Mouse (Mus musculus): ENCODE data around the gene Dgat2l6.

GRCm38 (mm10) chrX:100508164-100508563 is 16.5 kb upstream of the Dgat2l6 start:
- no peak for TF ChIP-seq CTCF (IDR thresholded peaks at IDR 0.05; ENCODE audit: borderline replicate concordance, insufficient read depth, low read length)
- no peak for TF ChIP-seq POLR2A (IDR thresholded peaks at IDR 0.05; ENCODE audit: low read depth, low read length)
